Mouse (Mus musculus) mouse trophoblast stem cell (cell line): Measurements from ENCODE around the gene Lpcat4.

Experiments
- in situ Hi-C, 2 experiments: fragments of 300-500 bp; cut with MseI, MboI; formaldehyde crosslinking; loops; 2 replicates in 1 of 2; 3 replicates in 1 of 2; pipeline ENCODE4 v1.15.1; 2025

Gene Lpcat4

GRCm38 (mm10) chr2:112239212-112239934, at the start of gene Lpcat4:
Lpcat4 (plus strand) TSS chr2:112239468.
- in situ Hi-C loops, result no loop called here

- in situ Hi-C loops, result no loop called here
These were observed 42.4 kb upstream of the Lpcat4 start for GRCm38 (mm10) chr2:112196859-112197258.

GRCm38 (mm10) chr2:112203056-112203455, 36.2 kb upstream of the Lpcat4 start:
- in situ Hi-C loops, result no loop called here

GRCm38 (mm10) chr2:112210142-112210541, 29.1 kb upstream of the Lpcat4 start:
- in situ Hi-C loops, result no loop called here

GRCm38 (mm10) chr2:112210699-112211098, 28.6 kb upstream of the Lpcat4 start:
- in situ Hi-C loops, result no loop called here

GRCm38 (mm10) chr2:112215977-112216376, 23.3 kb upstream of the Lpcat4 start:
- in situ Hi-C loops, result no loop called here

GRCm38 (mm10) chr2:112217614-112218013, 21.7 kb upstream of the Lpcat4 start:
- in situ Hi-C loops, result no loop called here

- in situ Hi-C loops, result no loop called here
These were observed 18.4 kb upstream of the Lpcat4 start for GRCm38 (mm10) chr2:112220880-112221279.

- in situ Hi-C loops, result no loop called here
These were observed 16.7 kb upstream of the Lpcat4 start for GRCm38 (mm10) chr2:112222607-112223006.

- in situ Hi-C loops, result no loop called here
These were observed 14.9 kb upstream of the Lpcat4 start for GRCm38 (mm10) chr2:112224356-112224755.

- in situ Hi-C loops, result no loop called here
These were observed 6.6 kb upstream of the Lpcat4 start for GRCm38 (mm10) chr2:112232623-112233022.

- in situ Hi-C loops, result no loop called here
These were observed 2.6 kb upstream of the Lpcat4 start for GRCm38 (mm10) chr2:112236620-112237019.

GRCm38 (mm10) chr2:112238006-112238405, 1.3 kb upstream of the Lpcat4 start:
- in situ Hi-C loops, result no loop called here

GRCm38 (mm10) chr2:112239935-112240721, 860 bp downstream of the Lpcat4 start:
- in situ Hi-C loops, result no loop called here

- in situ Hi-C loops, result no loop called here
These were observed 2.5 kb downstream of the Lpcat4 start for GRCm38 (mm10) chr2:112241787-112242186.

GRCm38 (mm10) chr2:112245307-112245706, 6.0 kb downstream of the Lpcat4 start:
- in situ Hi-C loops, result no loop called here

GRCm38 (mm10) chr2:112246193-112246592, 6.9 kb downstream of the Lpcat4 start:
- in situ Hi-C loops, result no loop called here

- in situ Hi-C loops, result no loop called here
These were observed 8.1 kb downstream of the Lpcat4 start for GRCm38 (mm10) chr2:112247323-112247722.

GRCm38 (mm10) chr2:112249780-112250453, 10.6 kb downstream of the Lpcat4 start:
- in situ Hi-C loops, result no loop called here

- in situ Hi-C loops, result no loop called here
These were observed 15.6 kb downstream of the Lpcat4 start for GRCm38 (mm10) chr2:112254675-112255515.

- in situ Hi-C loops, result no loop called here
These were observed 20.1 kb downstream of the Lpcat4 start, which contains the start of gene Nutm1 for GRCm38 (mm10) chr2:112259241-112259962. Nutm1 (minus strand) TSS chr2:112259291.
